Mouse (Mus musculus): ENCODE measurements around the gene Katnbl1. TPM values are rescaled to one million over a fixed set of nuclear protein-coding genes. Genes with fewer than 3 reads are reported as not detected.
"Not testable (repeated sequence)": the region's sequence is repeated elsewhere in the genome, so short reads cannot be mapped to it uniquely, and the experiment has no call there.

Katnbl1 gene
- total RNA-seq, 2 experiments from 2014 or later, result 21.3 to 29.3 TPM

DNA sequence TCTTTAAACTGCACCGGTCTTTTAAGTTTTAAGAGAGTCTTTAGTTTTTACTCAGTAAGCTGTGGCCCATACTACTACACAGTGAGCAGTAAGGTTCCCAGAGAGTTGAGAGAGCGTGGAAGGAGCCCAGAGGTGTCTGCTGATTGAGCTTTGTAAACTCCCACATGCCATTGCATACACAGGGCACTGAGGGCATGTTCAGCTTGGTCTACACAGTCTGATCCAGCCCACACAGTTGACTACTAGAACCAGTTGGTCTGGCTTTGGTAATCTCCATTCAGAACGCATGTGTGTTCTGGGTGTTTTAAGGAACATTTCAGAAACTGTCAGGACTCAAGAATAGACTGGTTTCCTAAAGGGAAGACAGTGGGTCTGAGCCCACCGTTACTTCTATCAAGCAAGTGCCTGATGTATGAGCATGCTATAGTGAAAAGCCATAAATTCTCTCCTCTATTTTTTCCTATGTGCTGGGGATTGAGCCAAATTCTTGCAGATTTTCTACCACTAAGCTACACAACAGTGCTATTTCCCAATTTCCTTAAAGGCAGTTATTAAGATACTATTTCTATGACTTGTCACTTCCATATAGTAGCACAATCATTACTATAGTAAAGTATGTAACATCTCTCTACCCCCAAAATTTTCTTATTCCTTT, 12.5 kb downstream of the Katnbl1 start:
- no peak for ATAC-seq (replicated peaks; ENCODE audit: low FRiP score, poor library complexity, severe bottlenecking)

DNA sequence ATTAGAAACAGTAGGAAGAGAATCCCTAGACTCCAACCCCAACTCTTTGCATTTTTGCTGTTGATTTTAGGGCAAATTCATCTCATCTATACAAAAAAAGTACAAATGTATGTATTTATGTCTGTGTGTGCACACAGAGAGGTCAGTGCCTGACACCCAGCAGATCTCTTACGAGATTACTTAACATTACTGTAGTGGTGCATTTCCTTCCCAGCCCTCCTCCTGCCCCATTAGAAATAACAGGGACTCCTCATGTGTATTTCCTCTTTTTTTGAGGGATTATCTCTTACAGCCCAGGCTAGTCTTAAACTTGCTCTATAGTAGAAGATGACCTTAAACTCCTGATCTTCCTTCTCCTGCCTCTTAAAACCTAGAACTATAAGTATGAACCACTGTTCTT, 13.7 kb downstream of the Katnbl1 start:
- no peak for ATAC-seq (replicated peaks; ENCODE audit: low FRiP score, poor library complexity, severe bottlenecking)

DNA sequence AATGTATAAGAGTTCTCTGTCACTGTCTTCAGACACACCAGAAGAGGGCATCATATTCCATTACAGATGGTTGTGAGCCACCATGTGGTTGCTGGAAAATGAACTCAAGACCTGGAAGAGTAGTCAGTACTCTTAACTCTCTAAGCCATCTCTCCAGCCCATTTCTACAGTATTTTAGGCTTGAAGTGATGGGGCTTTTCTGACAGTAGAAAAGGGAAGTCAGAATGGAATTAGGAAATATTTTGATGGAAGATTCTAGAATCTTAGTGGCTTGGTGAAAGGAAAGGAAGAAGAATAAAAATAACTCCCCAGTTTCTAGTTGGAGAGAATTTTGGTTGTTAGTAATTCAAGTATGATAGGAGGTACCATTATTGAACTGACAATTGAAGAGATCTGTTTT, 14.9 kb downstream of the Katnbl1 start:
- no peak for ATAC-seq (replicated peaks; ENCODE audit: low FRiP score, poor library complexity, severe bottlenecking)

DNA sequence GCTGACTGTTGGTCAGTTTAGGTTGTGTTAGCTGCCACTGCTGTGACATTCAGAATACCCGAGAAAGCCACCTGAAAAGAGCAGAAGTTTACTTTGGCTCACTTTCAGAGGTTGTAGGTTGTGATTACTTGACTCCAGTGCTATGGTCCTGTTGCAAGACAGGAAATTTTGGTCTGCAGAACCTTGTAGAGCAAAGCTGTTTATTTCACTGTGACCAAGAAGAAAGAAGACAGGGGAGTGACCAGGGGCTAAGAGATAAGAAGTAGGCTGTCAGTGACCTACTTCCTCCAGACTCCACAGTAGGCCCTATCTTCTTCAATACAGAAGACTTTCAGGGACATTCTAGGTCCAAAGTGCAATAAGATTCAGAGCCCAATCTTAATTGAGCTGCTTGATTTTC, 17.6 kb downstream of the Katnbl1 start:
- ATAC-seq (replicated peaks; ENCODE audit: low FRiP score, poor library complexity, severe bottlenecking), result no peak

DNA sequence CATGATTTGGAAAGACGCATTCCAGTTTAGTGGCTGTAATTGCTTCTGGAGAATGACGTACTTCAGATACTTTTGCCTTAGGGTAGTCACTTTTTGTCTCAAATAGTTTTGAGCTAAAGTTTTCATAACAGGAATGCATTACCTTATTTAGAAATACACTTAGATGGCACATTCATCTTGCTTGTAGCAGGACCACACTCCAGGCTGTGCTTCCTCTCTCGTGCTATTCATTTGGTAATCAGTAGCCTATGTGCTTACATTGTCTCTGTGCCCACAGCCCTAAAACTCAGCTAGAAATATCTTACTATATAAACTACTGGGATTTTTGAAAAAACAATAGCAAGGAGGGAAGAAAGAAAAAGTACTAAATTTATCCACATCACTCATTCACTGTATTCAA, 28.0 kb downstream of the Katnbl1 start:
- ATAC-seq (replicated peaks; ENCODE audit: low FRiP score, poor library complexity, severe bottlenecking), result no peak

DNA sequence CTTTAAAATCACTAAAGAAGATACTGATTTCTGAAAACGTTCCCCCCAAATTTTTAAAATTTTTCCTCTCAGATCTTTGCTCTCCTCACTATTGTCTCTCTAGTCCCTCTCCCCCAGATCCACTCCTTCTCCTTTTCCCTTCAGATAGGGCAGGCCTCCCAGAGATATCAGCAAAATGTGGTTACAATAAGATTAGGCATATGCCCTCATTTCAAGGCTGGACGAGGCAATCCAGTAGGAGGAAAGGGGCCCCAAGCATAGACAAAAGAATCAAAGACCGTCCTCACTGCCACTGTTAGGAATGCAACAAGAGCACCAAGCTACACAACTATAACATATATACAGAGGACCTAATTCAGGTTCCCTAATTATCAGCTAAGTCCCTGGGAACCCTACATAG, 46.3 kb downstream of the Katnbl1 start:
- ATAC-seq (replicated peaks; ENCODE audit: low FRiP score, poor library complexity, severe bottlenecking), result no peak

DNA sequence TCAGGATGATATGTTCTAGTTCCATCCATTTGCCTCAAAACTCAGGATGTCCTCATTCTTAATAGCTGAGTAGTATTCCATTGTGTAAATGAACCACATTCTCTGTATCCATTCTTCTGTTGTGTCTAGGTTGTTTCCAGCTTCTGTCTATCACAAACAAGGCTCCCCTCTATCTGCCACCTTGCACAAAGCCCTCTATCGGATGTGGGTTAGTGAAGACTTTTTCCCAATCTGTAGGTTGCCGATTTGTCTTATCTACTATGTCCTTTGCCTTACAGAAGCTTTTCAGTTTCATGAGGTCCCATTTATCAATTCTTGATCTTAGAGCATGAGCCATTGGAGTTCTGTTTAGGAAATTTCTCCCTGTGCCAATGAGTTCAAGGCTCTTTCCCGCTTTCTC, 49.5 kb downstream of the Katnbl1 start:
- not testable (repeated sequence) for ATAC-seq (replicated peaks; ENCODE audit: low FRiP score, poor library complexity, severe bottlenecking)

DNA sequence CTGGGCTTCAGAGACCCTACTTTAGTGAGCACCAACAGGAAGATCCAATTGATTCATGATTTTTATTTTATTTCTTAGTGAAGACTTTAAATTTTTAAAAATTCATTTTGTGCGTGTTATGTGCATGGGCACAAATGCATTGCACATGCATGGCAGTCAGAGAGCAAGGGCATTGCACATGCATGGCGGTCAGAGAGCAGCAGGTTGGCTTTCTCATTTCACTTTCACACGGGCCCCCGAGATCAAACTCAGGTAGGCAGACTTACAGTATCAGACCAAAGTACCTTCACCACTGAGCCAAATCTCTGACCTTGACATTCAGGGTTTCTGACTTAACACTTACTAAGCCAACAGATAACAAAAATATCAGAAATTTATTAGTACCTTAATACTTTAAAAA, 50.7 kb downstream of the Katnbl1 start:
- no peak for ATAC-seq (replicated peaks; ENCODE audit: low FRiP score, poor library complexity, severe bottlenecking)

DNA sequence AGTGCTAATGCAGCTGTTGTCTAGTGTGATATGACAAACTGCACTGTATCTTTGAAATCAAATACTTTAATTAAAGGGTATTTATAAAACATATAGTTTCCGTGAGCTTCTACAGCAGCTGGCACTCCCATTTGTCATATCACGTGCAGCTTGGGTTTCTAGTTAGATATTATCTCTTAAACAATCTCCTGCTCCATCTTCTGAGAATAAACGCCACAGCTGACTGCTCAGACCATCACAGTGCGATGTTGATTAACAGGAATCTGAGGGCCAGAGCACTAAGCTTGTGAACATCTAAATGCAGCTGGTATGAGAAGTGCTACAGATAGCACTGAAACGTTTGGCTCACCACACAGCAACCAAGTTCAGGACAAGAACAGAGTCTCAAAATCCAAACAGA, 51.4 kb downstream of the Katnbl1 start:
- ATAC-seq (replicated peaks; ENCODE audit: low FRiP score, poor library complexity, severe bottlenecking), result no peak

DNA sequence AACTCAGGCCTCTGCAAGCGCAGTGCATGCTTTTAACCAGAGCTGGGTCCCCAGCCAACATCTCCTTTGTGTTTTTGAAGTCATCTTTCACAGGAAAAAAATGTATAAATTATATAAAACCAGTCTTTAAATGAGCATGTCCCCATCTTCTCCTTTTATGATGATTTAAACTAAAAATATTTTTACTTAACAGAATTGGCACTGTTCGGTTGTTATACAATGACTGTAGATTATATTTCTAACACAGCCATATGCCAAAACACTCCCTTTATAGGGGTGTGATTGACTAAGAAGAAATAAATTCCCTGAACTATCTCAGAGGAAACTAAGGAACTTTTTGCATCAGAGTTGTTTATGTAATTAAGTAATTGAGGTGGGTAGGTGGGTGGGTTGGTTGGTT, 53.5 kb downstream of the Katnbl1 start:
- ATAC-seq (replicated peaks; ENCODE audit: low FRiP score, poor library complexity, severe bottlenecking), result no peak

DNA sequence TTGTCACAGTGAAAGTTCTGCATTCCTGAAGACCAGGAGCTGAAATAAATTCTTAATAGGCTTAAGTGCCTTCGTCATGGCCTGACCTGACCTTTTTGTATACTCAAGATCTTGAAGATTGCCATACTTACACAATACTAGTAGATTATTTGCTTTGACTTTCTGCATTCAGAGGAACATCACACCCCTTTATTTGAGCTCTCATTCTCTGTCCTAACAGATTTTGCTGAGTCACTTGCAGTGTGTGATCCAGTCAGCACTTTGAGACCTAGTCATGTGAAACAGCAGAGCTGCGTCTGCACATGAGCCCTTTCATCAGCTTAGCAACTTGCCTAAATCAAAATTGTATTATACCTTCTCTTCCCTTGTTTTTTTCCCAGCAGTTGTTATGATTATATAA, 54.3 kb downstream of the Katnbl1 start:
- ATAC-seq (replicated peaks; ENCODE audit: low FRiP score, poor library complexity, severe bottlenecking), result no peak

DNA sequence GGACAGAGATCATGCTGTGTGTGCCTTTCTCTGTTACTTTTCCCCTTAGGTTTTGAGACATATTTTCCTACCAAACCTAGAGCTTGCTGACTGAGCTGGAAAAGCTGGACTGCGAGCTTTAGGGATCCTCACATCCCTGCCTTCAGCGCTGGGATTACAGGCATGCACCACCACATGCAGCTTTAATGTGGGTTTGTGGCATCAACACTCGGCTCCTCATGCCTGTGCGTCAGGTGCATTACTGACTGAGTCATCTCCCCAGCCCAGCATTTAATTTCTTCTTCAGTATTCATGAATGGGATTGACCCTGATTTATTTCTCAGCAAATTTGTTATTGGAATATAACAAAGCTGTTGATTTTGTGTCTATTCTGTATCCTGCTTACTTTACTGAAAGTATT, 57.3 kb downstream of the Katnbl1 start:
- ATAC-seq (replicated peaks; ENCODE audit: low FRiP score, poor library complexity, severe bottlenecking), result no peak

DNA sequence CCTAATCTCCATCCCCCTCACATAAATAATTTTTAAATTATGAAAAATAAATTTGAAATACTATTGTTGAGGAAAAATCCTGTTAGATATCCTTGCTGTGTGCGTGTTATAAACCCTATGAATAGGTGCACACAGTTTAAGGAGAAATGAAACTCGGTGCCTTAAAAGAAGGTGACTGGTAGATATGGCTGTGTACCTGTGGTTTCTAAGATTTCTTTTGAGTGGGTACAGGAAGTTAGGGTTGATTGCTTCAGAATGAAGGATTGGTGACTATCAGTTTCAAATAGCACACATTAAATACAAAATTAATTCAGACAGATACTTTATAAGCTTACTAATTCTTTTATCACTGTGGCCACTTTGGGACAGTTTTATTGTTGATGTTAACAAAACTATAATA, 58.6 kb downstream of the Katnbl1 start:
- no peak for ATAC-seq (replicated peaks; ENCODE audit: low FRiP score, poor library complexity, severe bottlenecking)

DNA sequence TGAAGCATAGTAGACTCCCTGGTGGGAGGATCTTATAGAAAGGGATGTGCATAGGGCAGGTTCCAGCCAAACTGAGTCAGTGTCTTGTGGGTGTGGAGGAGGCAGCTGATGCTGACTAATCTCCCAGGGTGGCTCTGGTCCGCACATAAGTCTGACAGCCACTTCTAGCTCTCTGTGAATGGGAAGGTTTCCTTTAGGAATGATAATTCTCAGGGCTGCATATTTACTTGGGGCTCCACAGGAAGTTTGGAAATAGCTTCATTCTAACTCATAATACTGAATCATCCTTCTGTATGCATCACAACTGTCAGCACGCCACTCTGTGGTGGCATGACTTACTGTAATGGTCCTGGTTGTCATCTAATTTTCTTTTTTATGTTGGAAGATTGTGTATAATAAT, 64.5 kb downstream of the Katnbl1 start:
- no peak for ATAC-seq (replicated peaks; ENCODE audit: low FRiP score, poor library complexity, severe bottlenecking)

DNA sequence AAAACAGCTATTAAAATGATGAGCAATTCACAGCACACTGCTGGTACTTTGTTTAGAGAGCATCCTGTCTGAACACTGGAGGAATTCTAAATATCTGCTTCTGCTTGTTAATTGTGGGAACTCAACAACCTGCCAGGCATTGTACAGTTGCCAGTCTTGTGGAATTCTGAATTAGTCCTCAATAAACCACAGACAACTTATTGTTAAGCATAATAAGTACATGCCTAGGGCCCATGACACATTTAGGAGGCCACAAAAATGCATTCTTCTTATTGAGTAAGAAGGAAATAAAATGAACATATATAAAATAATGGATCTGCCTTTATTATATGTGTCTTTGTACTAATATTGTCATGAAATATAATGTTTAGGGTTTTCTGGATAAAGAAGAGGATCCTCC, 66.5 kb downstream of the Katnbl1 start:
- ATAC-seq (replicated peaks; ENCODE audit: low FRiP score, poor library complexity, severe bottlenecking), result no peak

DNA sequence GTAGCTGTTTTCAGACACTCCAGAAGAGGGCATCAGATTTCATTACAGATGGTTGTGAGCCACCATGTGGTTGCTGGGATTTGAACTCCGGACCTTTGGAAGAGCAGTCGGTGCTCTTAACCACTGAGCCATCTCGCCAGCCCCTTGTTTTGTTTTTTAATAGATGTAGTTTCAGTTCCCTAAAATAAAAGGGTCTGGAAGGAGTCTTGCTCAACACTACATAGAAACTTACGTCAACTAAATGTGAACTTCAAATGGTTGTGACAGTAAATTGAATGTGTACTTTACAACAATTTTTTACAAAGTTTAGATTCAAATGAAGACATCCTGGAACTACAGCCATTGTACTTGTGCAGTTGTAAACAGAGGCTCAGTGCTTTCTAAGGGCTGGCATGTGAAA, 69.0 kb downstream of the Katnbl1 start:
- ATAC-seq (replicated peaks; ENCODE audit: low FRiP score, poor library complexity, severe bottlenecking), result not testable (repeated sequence)

DNA sequence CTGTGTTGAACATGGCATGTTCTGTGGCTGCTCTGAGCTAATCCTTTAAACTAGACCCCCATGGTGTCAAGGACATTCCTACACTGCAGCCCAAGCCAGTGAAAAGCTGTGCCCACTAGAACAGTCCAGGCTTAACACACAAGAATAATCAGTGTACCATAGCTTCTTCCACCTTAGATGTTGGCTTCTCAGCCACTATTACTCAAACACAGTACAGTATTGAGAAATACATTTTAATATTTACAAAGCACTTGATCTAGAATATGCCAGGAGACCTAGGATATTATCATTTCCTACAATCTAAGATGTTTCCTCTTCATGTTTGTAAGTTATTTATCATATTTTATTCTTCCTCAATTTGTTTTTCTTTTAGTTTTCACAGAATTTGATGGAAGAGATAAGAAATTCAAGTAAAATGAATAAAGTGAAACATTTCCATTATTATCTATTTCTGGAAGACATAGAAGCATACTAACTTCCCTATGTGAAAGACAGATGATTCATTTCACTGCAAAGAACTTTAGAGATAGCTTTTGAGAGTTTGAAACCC, 69.6 kb downstream of the Katnbl1 start:
- ATAC-seq (replicated peaks; ENCODE audit: low FRiP score, poor library complexity, severe bottlenecking), result no peak

DNA sequence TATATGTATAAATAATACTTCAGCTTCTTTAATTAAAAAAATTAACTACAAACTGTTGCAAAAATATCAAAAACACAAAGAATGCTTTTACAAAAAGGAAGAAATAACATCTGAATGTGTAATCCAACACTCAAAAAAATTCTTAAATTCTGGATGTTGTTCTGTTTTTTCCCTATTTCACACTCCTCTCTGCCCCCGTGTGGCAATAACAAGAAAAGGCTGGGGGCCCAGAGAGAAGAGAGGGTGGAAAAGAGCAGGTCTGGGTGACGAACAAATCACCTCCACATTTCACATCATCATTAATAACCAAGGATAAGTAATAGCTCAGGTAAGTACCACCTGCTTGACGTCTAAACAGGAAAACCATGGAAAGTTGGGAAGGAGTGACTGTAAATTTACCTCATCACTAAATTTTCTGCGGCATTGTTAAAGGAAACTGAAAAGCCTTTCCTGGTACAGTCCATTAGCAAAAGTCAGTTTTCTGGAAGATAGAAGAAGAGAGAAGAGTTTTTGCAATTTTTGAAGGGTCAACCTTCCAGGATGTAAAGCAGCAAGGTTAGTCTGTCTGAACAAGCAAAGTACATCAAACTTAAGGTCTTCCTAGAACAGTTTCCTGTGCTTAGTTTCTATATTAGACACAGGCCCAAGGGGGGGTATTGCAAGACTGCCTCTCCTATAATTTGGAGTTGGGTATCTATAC, 70.7 kb downstream of the Katnbl1 start:
- no peak for ATAC-seq (replicated peaks; ENCODE audit: low FRiP score, poor library complexity, severe bottlenecking)

DNA sequence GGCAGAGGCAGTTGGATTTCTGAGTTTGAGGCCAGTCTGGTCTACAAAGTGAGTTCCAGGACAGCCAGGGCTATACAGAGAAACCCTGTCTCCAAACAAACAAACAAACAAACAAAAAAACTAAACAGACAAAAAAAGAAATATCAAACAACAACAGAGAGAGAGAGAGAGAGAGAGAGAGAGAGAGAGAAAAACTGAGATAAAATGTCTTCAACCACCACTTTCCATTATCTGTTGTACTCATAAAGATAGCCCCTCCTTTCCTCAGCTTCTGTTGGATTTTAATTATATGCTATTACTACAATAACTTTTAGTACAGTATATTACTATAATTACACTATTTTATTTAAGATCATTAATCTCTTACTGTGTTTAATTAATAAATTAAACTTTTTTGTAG, 73.5 kb downstream of the Katnbl1 start:
- not testable (repeated sequence) for ATAC-seq (replicated peaks; ENCODE audit: low FRiP score, poor library complexity, severe bottlenecking)

DNA sequence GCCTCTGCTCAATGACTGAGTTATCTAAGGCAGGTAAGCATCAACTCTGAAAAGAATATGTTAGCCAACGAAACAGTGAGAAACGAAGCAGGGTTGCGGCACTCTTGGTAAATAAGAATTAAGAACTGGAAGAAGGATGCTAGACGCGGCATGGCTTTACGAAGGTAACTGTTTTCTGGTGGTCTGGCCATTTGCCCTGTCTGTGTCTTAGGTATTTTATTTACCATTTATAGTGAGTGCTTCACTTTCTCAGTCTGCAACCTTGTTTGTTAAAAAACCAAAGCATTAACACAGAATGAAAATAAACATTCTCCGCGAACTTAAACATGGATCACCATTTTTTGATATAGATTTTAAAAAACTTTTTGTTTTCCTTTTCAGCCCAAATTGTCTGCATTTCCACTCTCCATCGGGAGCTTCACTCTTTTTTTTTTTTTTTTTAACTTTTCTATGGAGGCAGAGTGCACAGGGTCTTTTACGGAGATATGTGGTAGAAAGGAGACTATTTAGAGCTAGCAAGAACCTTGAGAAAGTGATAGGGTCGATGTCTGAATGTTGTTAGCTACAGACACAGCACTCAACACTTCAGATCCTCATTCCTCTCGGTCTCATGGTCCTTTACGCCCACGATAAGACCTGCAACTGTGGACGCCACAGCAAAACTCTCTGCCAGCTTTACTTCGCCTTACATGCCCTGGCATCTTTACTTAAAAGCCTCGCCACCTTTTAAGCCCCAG, 75.3 kb downstream of the Katnbl1 start:
- ATAC-seq (replicated peaks; ENCODE audit: low FRiP score, poor library complexity, severe bottlenecking), result peak; percentile 65

Data from erythroid progenitor cell, adult 5-6 weeks (primary cell).